Mouse (Mus musculus) fibroblast of lung, adult 2 months (primary cell): ENCODE measurements around the gene Celsr2.

ENCODE experiments used
- DNase-seq: peaks from one replicate; pipeline ENCODE4 v3.0.0-alpha.2; 2011; ENCODE audit warnings: low read depth

Gene Celsr2

GRCm38 (mm10) chr3:108414857-108415830 lies at the start of gene Celsr2:
TSS of gene Celsr2 (minus strand) at chr3:108415552.
- DNase-seq, result no peak

DNA sequence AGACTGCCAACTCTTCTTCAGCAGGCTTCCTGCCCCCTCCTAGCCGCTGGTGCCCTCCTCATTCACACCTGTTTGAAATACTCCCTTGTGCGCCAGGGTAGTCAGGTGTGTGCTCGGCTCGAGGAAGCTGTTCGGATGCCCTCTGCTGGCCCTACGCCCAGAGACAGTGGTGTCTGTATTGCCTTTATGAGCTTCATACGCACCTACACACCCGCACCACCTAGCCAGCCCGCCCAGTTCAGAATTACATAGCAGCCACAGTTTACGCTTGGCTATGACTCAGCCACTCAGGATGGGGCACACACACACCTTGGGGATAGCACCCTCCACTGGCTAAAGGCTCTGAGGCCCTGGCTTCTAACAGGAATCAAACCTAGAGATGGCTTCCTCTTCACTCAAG lies 43.5 kb upstream of the Celsr2 start:
- DNase-seq, result no peak

GRCm38 (mm10) chr3:108458380-108458779 lies 43.0 kb upstream of the Celsr2 start:
- no peak for DNase-seq

DNA sequence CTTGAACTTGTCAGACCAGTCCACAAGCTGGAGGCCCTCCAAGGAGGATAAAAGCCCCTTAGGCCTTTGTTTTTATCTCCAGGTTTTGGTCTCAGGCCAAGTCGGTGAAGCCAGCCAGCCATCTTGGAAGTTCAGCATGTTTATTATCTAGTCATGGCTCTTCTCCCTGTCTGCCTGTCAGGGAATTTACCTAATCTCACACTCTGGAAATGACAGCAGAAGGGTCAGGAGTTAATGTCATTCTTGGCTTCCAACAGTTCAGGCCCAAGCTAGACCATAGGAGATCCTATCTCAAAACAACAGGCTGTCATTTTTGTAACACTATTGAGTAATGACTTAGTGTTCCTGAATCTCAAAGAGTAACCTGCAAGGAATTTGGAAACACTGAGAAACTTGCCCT lies 38.8 kb upstream of the Celsr2 start:
- no peak for DNase-seq

DNA sequence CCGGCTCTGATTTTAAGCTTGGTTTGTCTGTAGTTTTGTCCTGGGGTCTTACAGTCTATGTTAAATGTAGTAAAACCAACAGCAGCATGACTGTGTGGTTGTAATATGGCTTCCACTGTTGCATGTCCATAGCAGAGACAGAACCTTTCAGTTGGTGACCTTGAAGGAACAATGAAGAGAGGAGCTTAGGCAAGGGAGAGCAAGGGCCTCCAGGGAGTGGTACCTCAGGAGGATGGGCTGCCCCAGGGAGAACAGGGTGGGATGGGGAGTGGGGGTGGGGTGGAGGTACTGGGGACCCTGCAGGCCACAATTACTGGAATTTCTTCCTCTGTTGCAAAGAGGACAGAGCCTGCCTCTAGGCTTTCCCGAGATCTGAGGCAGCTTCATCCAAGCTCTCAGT lies 36.6 kb upstream of the Celsr2 start:
- DNase-seq, result no peak

DNA sequence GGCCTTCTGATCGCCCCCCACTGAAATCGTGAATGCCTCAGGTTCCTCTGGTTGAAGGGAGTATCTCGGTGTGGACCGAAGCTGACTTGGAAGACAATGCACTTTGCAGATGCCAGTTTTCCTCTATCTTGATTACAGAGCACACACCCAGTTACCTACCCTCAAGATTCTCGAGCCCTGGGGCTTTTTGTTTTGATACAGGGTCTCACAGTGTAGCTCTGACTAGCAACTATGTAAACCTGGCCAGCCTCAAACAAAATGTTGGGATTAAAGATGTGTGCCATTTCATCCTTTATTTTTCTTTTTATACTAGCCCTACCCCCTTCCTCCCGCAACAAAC lies 30.0 kb upstream of the Celsr2 start:
- no peak for DNase-seq

GRCm38 (mm10) chr3:108444698-108445365 lies 29.5 kb upstream of the Celsr2 start, which contains the start of gene Sars:
TSS of gene Sars (minus strand) at chr3:108445209.
- DNase-seq, result peak; percentile 88

DNA sequence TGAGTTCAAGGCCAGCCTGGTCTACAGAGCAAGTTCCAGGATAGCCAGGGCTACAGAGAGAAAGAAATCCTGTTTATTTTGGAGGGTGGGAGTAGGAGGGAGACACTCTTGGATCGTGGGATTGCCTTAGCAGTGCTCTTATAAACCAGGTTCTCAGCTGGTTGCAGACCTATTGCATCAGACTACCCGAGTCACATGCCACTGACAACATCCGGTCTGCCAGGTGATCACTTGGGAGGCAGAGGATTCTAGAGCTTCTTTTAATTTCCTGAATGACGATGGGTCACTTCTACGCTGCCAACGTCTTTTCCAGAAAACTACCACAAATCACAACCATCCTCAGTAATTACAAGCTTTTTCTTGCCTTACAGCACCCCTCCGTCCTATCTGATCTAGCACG lies 28.7 kb upstream of the Celsr2 start:
- DNase-seq, result peak; percentile 83

- DNase-seq, result no peak
Measured at GRCm38 (mm10) chr3:108436380-108436714, 21.0 kb upstream of the Celsr2 start.

GRCm38 (mm10) chr3:108435701-108436379 lies 20.5 kb upstream of the Celsr2 start:
- no peak for DNase-seq

- DNase-seq, result no peak
Measured at GRCm38 (mm10) chr3:108433881-108434495, 18.6 kb upstream of the Celsr2 start.

GRCm38 (mm10) chr3:108433188-108433880 lies 18.0 kb upstream of the Celsr2 start:
- no peak for DNase-seq

DNA sequence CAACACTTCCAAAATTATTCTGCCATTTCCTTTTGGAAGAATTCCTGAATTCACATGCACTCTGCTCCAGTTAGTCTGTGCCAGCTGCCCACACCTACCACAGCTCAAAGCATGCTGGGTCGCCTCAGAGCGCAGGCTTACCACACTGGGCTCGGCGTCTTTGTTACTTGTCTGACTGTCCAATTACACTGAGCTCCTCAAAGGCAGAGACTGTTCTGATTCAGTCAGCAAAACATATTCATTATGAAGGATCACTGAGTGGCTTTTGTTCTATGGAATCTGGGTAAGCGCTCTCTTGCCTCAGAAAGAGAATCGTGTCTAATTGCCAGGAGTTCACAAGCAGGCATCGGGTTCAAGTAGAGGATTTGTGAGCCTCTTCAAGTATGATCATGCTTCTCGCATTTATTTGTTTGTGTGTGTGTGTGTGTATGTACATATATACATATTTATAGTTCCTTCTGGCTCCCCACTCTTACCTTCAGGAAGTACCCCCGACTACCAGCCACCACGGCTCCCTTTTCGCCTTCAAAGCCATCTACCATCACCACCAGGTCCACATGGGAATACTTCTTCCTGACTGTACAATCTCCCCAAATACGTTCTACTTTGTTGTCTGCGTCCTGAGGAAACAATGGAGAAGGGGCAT lies 17.3 kb upstream of the Celsr2 start:
- no peak for DNase-seq

GRCm38 (mm10) chr3:108425624-108426018 lies 10.3 kb upstream of the Celsr2 start:
- DNase-seq, result no peak

DNA sequence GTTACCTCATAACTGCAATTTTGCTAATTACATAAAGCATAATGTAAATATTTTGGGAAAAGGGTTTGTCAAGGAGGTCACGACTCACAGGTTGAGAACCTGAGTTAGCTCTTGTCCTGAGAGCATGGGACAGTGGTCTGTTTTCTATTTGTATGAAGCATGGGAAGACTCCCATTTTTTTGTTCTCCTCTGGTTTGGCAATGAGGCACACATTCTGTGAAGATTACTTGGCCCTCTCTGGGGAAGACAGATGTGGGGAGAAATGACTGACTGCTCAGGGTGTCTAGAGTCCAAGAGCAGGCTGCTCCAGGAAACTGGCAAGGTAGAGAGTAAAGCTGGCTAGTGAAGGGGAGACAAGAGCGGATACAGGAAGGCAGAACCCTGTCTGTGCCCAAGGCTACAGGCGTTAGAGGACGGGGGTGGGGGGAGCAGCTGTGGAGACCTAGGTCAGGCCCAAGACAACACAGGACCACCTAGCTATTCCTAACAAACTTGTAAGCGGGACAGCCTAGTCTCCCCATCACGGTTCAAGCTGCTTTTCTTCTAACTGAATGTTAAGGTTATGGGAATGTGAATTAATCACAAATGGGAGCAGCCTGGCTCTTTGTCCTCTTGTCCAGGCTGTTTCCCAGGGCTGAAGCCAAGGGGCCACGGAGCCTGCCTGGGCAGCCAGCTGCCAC lies 9.7 kb upstream of the Celsr2 start:
- no peak for DNase-seq

DNA sequence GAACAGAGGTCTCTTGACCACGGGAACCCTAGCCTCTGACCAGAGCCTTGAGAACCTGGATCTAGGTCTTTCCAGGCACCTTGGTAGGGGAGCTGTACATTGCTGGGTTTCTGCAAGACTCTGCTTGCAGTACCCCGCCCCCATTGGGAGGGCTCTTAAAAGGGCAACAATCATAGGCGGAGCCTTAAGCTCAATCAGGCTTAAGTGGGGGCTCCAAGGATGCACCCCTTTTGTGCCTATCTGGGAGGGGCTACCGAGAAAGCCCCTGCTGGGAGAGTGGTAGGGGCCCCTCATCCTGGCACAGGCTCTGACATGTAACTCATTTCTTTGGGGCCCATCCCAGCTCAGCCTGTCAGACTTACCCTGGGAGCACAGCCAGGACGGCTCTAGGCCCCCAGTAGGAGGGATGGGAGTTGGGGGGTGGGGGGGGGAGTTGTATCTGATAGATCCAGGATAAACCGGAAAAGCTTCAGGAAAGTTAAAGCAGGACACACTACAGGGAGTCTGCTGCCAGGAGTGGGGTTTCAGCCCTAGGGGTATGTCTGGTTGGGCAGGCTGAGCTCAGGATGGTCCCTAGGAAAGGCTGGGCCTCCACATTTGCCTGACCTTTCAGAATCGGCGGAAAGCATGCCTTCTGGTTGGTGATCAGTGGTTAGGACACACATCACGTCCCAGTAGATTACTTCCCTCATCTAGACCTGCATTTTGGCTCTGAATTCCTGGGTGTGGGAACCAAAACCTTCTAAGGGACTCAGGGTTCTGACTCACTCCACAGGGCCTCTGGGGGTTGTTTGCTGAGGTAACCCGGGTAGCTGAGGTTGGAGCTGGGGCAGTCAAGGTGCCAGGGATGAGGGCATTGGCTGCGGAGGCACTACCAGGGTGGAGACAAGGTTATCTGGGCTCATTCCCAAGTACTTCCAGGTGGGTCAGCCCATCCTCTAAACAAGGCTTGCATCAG lies 8.8 kb upstream of the Celsr2 start:
- DNase-seq, result peak; percentile 86

DNA sequence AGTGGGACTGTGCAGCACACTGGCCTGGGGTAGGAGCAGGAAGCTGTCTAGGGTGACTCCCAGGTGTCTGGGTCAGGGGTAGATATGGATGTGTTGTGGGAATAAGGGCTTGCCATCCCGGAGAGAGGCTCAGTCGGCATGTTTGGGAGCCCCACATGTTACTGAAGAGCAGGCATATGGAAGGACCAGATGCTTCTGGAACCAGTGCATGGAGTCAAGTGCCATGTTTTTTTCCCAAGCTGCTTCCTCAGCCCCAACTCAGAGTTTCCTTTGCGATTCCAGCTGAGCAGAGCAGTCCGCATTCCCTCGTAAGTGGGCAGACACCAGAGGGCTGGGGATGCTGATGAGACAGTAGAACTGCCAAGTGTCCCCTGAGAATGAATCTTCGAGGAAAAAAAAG lies 7.7 kb upstream of the Celsr2 start:
- DNase-seq, result no peak

DNA sequence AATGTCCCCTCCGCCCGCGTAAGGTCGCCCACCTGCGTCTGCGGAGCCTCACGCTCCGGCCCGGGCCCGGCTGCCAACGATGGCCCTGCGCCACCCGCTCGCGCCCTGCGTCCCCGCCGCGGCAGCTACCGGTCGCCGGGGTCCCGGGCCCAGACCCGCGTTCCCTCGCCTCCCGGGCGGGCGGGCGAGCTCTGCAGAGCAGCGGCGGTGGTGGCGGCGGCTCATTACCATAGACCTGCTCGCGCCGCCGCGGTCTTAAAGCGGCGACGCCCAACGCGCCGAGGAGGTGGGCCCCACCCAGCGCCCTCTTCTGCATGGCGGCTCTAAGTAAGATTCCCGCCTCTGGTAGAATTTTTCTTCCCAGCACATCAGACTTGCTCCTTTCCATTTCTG lies 475 bp upstream of the Celsr2 start:
- DNase-seq, result no peak

DNA sequence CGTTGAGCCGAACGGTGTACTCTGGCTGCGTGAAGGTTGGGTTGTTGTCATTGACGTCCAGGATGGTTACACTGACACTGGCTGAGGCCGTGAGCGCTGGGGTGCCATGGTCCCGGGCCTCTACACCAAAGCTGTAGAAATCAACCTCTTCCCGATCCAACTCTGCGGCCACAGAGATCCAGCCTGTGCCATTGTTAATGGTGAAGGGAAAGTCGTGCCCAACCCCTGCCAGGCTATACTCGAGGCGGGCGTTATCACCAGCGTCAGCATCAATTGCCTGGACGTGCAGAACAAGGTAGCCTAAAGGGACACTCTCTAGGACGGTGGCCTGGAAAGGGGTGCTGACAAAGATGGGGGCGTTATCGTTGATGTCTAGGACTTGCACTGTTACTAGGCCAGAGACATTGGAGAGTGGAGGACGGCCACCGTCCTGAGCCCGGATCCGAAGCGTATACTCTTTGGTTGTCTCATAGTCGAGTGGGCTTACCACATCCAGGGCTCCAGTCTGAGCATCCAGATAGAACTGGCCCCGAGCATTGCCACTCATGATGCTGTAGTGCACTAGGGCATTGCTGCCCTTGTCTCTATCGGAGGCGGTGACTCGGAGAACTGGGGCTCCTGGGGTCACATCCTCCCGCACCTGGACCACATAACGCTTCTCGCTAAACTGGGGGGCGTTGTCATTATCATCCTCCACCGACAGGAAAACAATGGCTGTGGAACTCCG lies 1.6 kb downstream of the Celsr2 start:
- no peak for DNase-seq
